Mouse (Mus musculus) heart, embryonic 16.5 days (tissue): ENCODE data around the gene Cxcr5. TPM values are rescaled to one million over a fixed set of nuclear protein-coding genes. Genes with fewer than 3 reads are reported as not detected.

Experiments
- ATAC-seq: fragments of 200-750 bp; cut with Nextera tagmentation; replicated peaks from 2 replicates; pipeline ENCODE4 v1.8.0; 2017; ENCODE audit warnings: moderate number of reproducible peaks; ENCODE audit not compliant: insufficient read depth, low FRiP score; ENCODE audit errors: extremely low read depth
- H3K27ac ChIP-seq: fragments of 300-500 bp; sonication (generic); 2 replicates; pipeline ENCODE4 v1.5.1; 2014; ENCODE audit warnings: mild to moderate bottlenecking, low read length, control low read depth, moderate library complexity
- H3K27me3 ChIP-seq: fragments of 300-500 bp; sonication (generic); 2 replicates; pipeline ENCODE4 v1.6.1; 2014; ENCODE audit warnings: low read length, mixed read lengths; ENCODE audit not compliant: control insufficient read depth, insufficient read depth
- H3K36me3 ChIP-seq: fragments of 300-500 bp; sonication (generic); 2 replicates; pipeline ENCODE4 v1.6.1; 2014; ENCODE audit not compliant: control insufficient read depth, insufficient read depth
- H3K4me1 ChIP-seq: fragments of 300-500 bp; sonication (generic); 2 replicates; pipeline ENCODE4 v1.6.1; 2014; ENCODE audit warnings: low read length, mixed read lengths; ENCODE audit not compliant: control insufficient read depth, insufficient read depth
- H3K4me2 ChIP-seq: fragments of 300-500 bp; sonication (generic); 2 replicates; pipeline ENCODE4 v1.6.1; 2014; ENCODE audit warnings: low read depth, mild to moderate bottlenecking, control low read depth, low read length
- H3K4me3 ChIP-seq: fragments of 300-500 bp; sonication (generic); 2 replicates; pipeline ENCODE4 v1.5.1; 2014; ENCODE audit warnings: mild to moderate bottlenecking, control low read depth, low read length
- H3K9ac ChIP-seq: fragments of 300-500 bp; sonication (generic); 2 replicates; pipeline ENCODE4 v1.6.1; 2014; ENCODE audit warnings: low read length, control low read depth
- H3K9me3 ChIP-seq: fragments of 300-500 bp; sonication (generic); replicated peaks from 2 replicates; pipeline ENCODE4 v1.6.1; 2016; ENCODE audit warnings: low read length; ENCODE audit not compliant: control insufficient read depth
- WGBS: fragments of 180-500 bp; shearing (Covaris S2); extraction: QIAGEN DNeasy Blood & Tissue Kit; methylation state at CpG from one replicate; pipeline ENCODE4 v1.1.7; 2014; 5-methylcytosine and 5-hydroxymethylcytosine counted together
- polyA plus RNA-seq: library from polyadenylated mRNA; unstranded; fragments of >200 nt; fragmentation: Nextera tagmentation; extraction: Ambion mirVana; gene quantifications from 2 replicates; pipeline ENCODE4 v1.2.1, GENCODE M21; 2015

Cxcr5 gene
- polyA plus RNA-seq, 1 experiment from 2014 or later: 0.35 TPM

DNA sequence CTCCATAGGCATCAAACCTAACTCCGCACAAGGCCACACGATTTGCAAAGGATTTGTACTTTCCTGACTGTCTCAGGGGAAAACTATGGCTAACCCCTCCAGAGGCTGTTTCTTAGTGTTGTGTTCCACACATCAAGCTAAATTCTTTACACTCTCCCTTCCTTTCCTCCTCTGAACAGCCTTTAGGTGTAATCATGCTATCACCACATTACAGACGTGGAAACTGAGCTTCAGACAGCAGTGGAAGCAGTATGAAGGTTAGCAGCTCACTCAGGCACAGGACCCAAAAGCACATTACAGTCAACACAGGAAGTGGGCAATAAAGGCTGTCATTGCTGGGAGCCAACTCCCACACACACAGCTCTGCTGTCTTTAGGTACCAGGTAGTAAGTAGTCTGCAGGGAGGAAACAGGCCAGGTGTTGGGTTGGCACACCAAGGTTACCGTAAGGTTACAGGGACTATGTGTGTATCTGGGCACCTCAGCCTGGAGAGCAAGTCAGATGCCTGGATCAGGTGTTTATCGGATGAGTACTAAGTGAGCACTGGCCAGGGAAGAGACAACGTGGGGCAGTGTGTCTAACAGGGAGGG, 28.6 kb downstream of the Cxcr5 start:
- H3K4me3 ChIP-seq: no peak overlapping the region
- H3K27me3 ChIP-seq: no peaks in the 10 kb centered on the region
- H3K4me1 ChIP-seq: no peaks in the 10 kb centered on the region; the same call in 1 of the 2 replicates
- ATAC-seq: no peak
- H3K36me3 ChIP-seq: no peaks in the 10 kb centered on the region
- WGBS: 69% methylated on average over 6 of the region's 6 CpGs
- no peak overlapping the region for H3K9ac ChIP-seq
- H3K4me2 ChIP-seq: no peak overlapping the region
- no peak overlapping the region for H3K27ac ChIP-seq
- H3K9me3 ChIP-seq: no peaks in the 10 kb centered on the region

DNA sequence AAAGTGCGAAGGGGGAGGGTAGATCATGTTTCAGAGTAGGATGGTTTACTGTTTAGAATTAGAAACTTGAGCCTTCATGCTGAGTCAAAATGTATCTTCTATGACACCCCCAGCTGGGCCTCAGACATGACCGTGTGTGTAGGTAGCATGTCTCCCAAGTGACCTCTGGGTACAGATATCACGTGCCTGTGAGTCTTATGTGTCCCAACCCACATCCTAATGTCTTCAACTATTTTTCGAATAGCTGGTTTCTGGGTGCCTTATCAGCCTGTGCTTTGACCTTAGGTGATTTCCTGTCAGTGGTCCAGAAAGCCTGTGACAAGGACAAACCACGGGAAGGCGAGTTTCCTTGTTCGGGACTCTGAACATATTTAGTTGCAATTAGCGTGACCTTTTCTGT, 33.3 kb downstream of the Cxcr5 start:
- H3K4me3 ChIP-seq: no peak overlapping the region
- no peak for ATAC-seq
- no peak overlapping the region for H3K9ac ChIP-seq
- no peaks in the 10 kb centered on the region for H3K36me3 ChIP-seq
- WGBS: 52% methylated on average over 8 of the region's 8 CpGs
- H3K4me2 ChIP-seq: no peak overlapping the region
- H3K9me3 ChIP-seq: no peaks in the 10 kb centered on the region
- H3K27me3 ChIP-seq: no peaks in the 10 kb centered on the region
- no peak overlapping the region for H3K27ac ChIP-seq
- peaks cover 2% of the 10 kb centered on the region; the same call in 1 of the 2 replicates for H3K4me1 ChIP-seq

DNA sequence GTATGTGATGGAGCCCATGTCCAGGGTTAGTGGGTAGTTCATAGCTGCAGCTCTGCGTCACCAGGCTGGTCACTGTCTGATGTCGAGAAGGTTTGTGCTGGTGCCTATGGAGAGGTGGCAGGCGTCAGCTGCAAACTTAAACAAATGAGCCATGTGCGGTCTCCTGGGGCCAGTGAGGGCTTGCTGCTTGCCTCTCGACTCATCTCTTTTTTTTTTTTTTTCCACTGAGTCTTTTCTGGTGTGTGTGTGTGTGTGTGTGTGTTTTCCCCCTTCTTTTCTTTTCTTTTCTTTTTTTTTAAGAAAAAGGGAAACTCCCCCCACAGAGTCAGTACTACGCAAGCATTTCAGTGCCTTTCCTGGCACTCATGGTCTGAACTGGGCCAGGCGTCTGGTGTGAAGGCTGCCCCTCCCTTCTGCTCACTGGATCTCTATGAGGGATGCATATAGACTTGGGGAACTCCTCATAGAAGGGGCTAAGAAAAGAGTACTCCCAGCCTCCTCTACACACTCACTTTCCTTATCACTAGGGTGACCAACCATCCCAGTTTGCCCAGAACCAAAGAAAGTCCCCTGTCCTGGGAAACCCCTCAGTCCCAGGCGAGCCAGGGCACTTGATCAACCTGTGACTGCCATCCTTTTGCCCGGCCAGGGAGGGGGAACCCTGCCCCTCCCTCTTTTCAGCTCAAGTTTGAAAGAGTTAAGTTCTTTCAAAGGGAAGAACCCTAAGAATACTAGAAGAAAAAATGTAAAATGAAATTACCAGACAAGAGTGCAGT, 35.2 kb downstream of the Cxcr5 start:
- H3K9me3 ChIP-seq: no peaks in the 10 kb centered on the region
- no peak overlapping the region for H3K4me2 ChIP-seq
- 55% methylated on average over 9 of the region's 9 CpGs for WGBS

DNA sequence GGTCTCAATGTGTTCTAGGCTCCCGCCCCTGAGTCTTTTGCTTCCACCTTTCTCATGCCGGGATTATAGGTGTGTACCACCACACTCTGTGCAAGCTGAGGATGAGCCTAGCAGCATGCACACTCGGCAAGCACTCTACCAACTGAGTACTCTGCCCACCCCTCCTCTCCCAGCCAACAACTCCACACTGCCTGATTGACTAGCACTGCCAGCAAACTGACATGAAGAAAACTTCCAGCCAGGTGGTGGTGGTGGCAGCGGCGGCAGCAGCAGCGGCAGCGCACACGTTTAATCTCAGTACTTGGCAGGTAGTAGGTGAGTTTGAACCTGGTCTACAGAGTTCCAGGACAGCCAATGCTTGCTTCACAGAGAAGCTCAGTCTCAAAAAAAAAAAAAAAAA, 36.1 kb downstream of the Cxcr5 start:
- Histone ChIP-seq H3K4me1 (peaks cover 2% of the 10 kb centered on the region; the same call in 1 of the 2 replicates), H3K4me2 (no peak overlapping the region), H3K9me3 (no peaks in the 10 kb centered on the region), H3K36me3 (no peaks in the 10 kb centered on the region), H3K9ac (no peak overlapping the region), H3K27ac (no peak overlapping the region), H3K4me3 (no peak overlapping the region), H3K27me3 (no peaks in the 10 kb centered on the region)
- ATAC-seq: no peak
- WGBS: 76% methylated on average over 8 of the region's 8 CpGs

More for the DNA sequence above, 35.2 kb downstream of the Cxcr5 start:
- Histone ChIP-seq H3K4me3 (no peak overlapping the region), H3K9ac (no peak overlapping the region), H3K4me1 (peaks cover 2% of the 10 kb centered on the region; the same call in 1 of the 2 replicates), H3K27ac (no peak overlapping the region), H3K36me3 (no peaks in the 10 kb centered on the region), H3K27me3 (no peaks in the 10 kb centered on the region)
- no peak for ATAC-seq

DNA sequence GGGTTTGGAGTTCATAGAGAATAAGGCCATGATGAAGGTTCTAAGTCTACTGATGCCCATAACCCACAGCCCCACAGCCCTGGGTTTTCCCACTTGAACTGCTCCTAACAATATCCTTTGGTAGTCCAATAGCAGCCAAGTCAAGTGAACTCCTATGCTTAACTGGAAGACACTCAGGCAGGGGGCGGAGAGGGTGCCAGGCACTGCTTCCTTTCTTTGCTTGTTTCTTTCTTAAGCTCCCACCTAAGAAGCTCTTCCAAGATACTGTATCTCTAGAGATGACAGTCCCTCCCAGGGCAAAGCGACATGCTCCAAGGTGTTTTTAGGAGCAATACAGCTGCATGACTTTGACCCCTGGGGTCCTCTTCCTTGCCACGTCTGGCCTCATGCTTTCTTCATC, 36.7 kb downstream of the Cxcr5 start:
- no peak overlapping the region for H3K27ac ChIP-seq
- H3K9ac ChIP-seq: no peak overlapping the region
- H3K27me3 ChIP-seq: no peaks in the 10 kb centered on the region
- ATAC-seq: no peak
- H3K4me2 ChIP-seq: no peak overlapping the region
- peaks cover 2% of the 10 kb centered on the region; the same call in 1 of the 2 replicates for H3K4me1 ChIP-seq
- no peaks in the 10 kb centered on the region for H3K36me3 ChIP-seq
- no peaks in the 10 kb centered on the region for H3K9me3 ChIP-seq
- 74% methylated on average over 3 of the region's 3 CpGs for WGBS
- no peak overlapping the region for H3K4me3 ChIP-seq

DNA sequence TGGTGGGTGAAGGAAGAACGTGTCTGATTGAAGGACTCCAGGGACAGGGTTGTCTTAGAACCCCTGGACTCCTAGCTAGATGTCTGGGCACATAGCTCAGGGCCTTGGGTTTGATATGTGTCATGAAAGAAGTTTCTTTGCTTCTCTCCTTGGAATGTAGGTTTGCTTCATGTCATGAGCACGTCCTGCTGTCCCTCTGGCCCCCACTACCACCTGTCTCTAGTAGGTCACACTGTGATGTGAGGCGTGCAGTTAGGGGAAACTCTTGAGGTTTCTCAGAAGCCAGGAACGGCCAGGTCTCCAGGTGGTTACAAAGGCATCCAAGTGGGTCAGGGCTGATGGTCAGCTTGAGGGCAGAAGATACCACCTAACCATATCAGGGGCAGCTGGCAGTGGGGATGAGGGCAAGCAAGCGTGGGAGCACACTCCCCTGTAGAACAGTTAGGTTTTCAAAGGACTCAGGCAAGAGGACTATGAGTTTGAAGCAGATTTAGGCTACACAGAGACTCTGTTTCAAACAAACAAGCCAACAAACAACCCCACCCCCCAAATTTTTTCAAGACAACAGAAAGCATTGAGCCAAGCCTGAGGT, 37.3 kb downstream of the Cxcr5 start:
- ATAC-seq: no peak
- H3K9me3 ChIP-seq: no peaks in the 10 kb centered on the region

DNA sequence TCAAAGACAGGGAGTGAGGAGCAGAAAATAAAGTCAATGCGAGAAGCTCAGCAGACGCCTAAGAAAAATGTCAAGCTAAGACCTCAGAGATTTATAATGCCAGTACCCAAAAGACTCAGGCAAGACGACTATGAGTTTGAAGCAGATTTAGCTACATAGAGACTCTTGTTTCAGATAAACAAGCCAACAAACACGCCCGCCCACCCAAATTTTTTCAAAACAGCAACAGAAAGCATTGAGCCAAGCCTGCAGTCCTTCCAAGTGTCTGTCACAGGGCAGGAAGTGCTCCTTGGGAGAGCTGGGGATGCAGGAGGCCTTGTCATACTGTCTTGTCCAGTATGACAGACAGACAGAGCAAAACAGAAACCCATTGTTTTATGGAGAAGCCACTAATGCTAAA, 38.0 kb downstream of the Cxcr5 start:
- no peaks in the 10 kb centered on the region for H3K36me3 ChIP-seq
- ATAC-seq: no peak
- peaks cover 2% of the 10 kb centered on the region; the same call in 1 of the 2 replicates for H3K4me1 ChIP-seq
- no peak overlapping the region for H3K27ac ChIP-seq
- H3K27me3 ChIP-seq: no peaks in the 10 kb centered on the region
- H3K9ac ChIP-seq: no peak overlapping the region
- no peak overlapping the region for H3K4me2 ChIP-seq
- WGBS: 71% methylated on average over 5 of the region's 5 CpGs
- no peak overlapping the region for H3K4me3 ChIP-seq
- H3K9me3 ChIP-seq: no peaks in the 10 kb centered on the region

More for the DNA sequence above, 37.3 kb downstream of the Cxcr5 start:
- no peaks in the 10 kb centered on the region for H3K27me3 ChIP-seq
- peaks cover 2% of the 10 kb centered on the region; the same call in 1 of the 2 replicates for H3K4me1 ChIP-seq
- H3K9ac ChIP-seq: no peak overlapping the region
- no peak overlapping the region for H3K27ac ChIP-seq
- H3K4me3 ChIP-seq: no peak overlapping the region
- H3K36me3 ChIP-seq: no peaks in the 10 kb centered on the region
- WGBS: 66% methylated on average over 5 of the region's 5 CpGs
- H3K4me2 ChIP-seq: no peak overlapping the region

DNA sequence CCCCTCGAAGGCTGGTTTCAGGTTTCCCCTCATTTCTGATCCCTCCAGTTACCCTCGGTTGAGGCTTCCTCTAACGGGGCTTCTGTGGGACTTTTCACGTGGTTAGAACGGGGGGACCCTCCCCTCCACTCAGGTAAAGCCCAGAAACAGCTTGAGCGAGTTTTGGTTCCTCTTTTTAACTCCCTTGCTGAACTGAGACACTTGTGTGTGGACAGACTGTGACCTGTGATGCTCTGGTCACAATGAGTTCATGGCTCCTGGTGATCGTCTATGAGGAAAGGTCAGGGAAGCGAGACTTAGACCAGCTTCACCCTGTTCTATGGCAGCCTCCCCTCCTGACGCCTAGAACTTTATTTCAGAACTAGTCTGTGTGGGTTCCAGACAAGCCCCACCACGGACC, 39.8 kb downstream of the Cxcr5 start:
- Histone ChIP-seq H3K9ac (no peak overlapping the region), H3K36me3 (no peaks in the 10 kb centered on the region), H3K4me3 (no peak overlapping the region), H3K9me3 (no peaks in the 10 kb centered on the region), H3K27ac (no peak overlapping the region), H3K4me2 (no peak overlapping the region), H3K27me3 (no peaks in the 10 kb centered on the region), H3K4me1 (peaks cover 7% of the 10 kb centered on the region)
- 65% methylated on average over 10 of the region's 10 CpGs for WGBS
- no peak for ATAC-seq

DNA sequence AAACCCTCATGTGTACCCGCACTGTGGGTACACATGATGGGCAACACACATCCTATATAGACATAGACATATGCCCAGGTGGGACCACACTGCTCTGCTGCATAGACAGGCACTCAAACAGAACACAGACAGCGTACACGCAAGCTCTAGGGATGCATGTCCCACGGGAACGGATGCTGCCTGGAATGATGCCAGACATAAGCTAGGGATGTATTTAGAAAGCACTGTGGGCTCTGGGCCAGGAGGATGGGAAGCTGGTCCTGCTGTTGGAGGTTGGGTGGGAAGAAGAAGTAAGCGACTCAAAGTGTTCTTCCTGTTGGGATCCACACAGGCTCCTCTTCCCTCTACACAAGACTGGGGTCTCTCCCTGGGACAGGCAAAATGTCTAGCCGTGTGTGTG, 43.6 kb downstream of the Cxcr5 start:
- H3K4me1 ChIP-seq: peaks cover 6% of the 10 kb centered on the region
- H3K4me2 ChIP-seq: no peak overlapping the region
- no peak overlapping the region for H3K9ac ChIP-seq
- no peak overlapping the region for H3K4me3 ChIP-seq
- H3K9me3 ChIP-seq: no peaks in the 10 kb centered on the region
- ATAC-seq: no peak
- H3K27ac ChIP-seq: no peak overlapping the region
- 40% methylated on average over 7 of the region's 7 CpGs for WGBS
- no peaks in the 10 kb centered on the region for H3K36me3 ChIP-seq
- no peaks in the 10 kb centered on the region for H3K27me3 ChIP-seq
